Mouse (Mus musculus) lung, adult 2 months (tissue): ENCODE measurements around the gene Gm21981. TPM values are rescaled to one million over a fixed set of nuclear protein-coding genes. Genes with fewer than 3 reads are reported as not detected.

Experiments used
- DNase-seq: peaks from one replicate; pipeline ENCODE4 v3.0.0; 2022
- H3K4me1 ChIP-seq: fragments of 200-500 bp; 2 replicates; pipeline ENCODE4 v1.6.1; 2011; ENCODE audit warnings: low read length; ENCODE audit not compliant: control insufficient read depth, insufficient read depth
- H3K4me3 ChIP-seq: fragments of 200-500 bp; replicated peaks from 2 replicates; pipeline ENCODE3; 2011; ENCODE audit warnings: low read depth, mild to moderate bottlenecking, control low read depth, low read length; ENCODE audit errors: extremely low read depth
- CTCF ChIP-seq: fragments of 200-500 bp; IDR thresholded peaks from 2 replicates; pipeline ENCODE4 v1.5.1; 2011; ENCODE audit warnings: mild to moderate bottlenecking, low read length, control low read depth; ENCODE audit not compliant: insufficient read depth
- POLR2A ChIP-seq: fragments of 200-500 bp; IDR thresholded peaks from 2 replicates; pipeline ENCODE4 v1.6.1; 2011; ENCODE audit warnings: low read depth, mild to moderate bottlenecking, control low read depth, low read length, borderline replicate concordance; ENCODE audit errors: extremely low read depth
- WGBS: fragments of 180-500 bp; shearing (Covaris S2); methylation state at CpG from one replicate; pipeline ENCODE4 v1.1.7; 2018; 5-methylcytosine and 5-hydroxymethylcytosine counted together
- polyA plus RNA-seq: library from polyadenylated mRNA; depleted of rRNA; stranded (reverse); fragments of >200 nt; gene quantifications from 2 replicates; pipeline ENCODE4 v1.2.3, GENCODE M21; 2012; rRNA removed

Gene Gm21981
- polyA plus RNA-seq, 1 experiment, result 0.72 TPM

DNA sequence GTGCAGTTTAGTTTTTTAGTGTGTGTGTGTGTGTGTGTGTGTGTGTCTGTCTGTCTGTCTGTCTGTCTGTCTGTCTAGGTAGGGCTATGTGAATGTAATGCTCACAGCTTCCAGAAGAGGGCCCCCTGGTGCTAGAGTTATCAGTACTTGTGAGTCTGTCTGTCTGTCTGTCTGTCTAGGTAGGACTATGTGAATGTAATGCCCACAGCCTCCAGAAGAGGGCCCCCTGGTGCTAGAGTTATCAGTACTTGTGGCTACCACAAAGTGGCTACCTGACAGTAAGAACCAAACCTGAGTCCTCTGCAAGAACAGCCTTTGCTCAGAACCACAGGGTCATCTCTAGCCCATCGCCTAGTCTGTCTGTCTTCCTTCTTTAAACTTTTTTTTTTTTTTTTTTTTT lies 47.6 kb downstream of the Gm21981 start:
- TF ChIP-seq POLR2A (no peak), CTCF (peak; percentile 36; the same call in 1 of the 2 replicates)
- 67% methylated on average over 1 of the region's 1 CpGs for WGBS
- H3K4me3 ChIP-seq, result no peak overlapping the region
- H3K4me1 ChIP-seq, result no peaks in the 10 kb centered on the region
- peak; percentile 68 for DNase-seq

DNA sequence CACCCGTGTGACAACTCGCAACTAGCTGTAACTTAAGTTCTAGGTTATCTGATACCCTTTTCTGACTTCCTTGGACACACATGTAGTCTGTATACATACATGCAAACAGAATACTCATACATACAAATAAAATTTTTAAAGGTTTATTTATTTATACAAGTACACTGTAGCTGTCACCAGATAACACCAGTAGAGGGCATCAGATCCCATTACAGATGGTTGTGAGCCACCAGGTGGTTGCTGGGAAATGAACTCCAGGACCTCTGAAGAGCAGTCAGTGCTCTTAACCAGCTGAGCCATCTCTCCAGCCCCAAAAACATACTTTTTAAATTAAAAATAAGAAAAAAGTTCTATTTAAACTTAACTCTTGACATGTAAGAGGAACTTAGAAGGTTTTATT lies 51.3 kb downstream of the Gm21981 start:
- no peak for TF ChIP-seq CTCF
- DNase-seq, result no peak
- 83% methylated on average over 2 of the region's 2 CpGs for WGBS

More for the DNA sequence above, 51.3 kb downstream of the Gm21981 start:
- Histone ChIP-seq H3K4me1 (no peaks in the 10 kb centered on the region), H3K4me3 (no peak overlapping the region)

Other genes with a start within 250 kb of the Gm21981 start
- gene Taf8, start 192.2 kb downstream of the Gm21981 start, polyA plus RNA-seq, result 25.7 and 32.2 TPM in 2 replicates
- 202 and 229 TPM in 2 replicates for gene Ccnd3, start 189.4 kb downstream of the Gm21981 start, polyA plus RNA-seq
- 7.4 and 9.8 TPM in 2 replicates for gene Bysl, start 83.0 kb downstream of the Gm21981 start, polyA plus RNA-seq
- gene Med20, start 82.9 kb downstream of the Gm21981 start, polyA plus RNA-seq, result 20.0 and 27.3 TPM in 2 replicates
- 0.45 and 0.52 TPM in 2 replicates for gene Gm20517, start 82.9 kb downstream of the Gm21981 start, polyA plus RNA-seq
- 6.4 and 6.7 TPM in 2 replicates for gene Usp49, start 63.8 kb downstream of the Gm21981 start, polyA plus RNA-seq
- 94.7 and 101 TPM in 2 replicates for gene Tomm6, start 6.1 kb downstream of the Gm21981 start, polyA plus RNA-seq
- gene Frs3, start 5.4 kb downstream of the Gm21981 start, polyA plus RNA-seq, result 15.2 and 17.2 TPM in 2 replicates
- 3.3 and 3.9 TPM in 2 replicates for gene Prickle4, start 281 bp upstream of the Gm21981 start, polyA plus RNA-seq
- gene Pgc, start 32.4 kb upstream of the Gm21981 start, polyA plus RNA-seq, result 1.9 and 2.0 TPM in 2 replicates
- 43.4 and 51.1 TPM in 2 replicates for gene Tfeb, start 42.6 kb upstream of the Gm21981 start, polyA plus RNA-seq
- 38.8 and 51.1 TPM in 2 replicates for gene Mdfi, start 140.2 kb upstream of the Gm21981 start, polyA plus RNA-seq
- gene Foxp4, start 230.2 kb upstream of the Gm21981 start, polyA plus RNA-seq, result 100 and 117 TPM in 2 replicates